Mouse (Mus musculus) 3T3-L1 (cell line): ENCODE results near the gene Nvl.

ENCODE experiments used
- DNase-seq: peaks from one replicate; pipeline ENCODE4 v3.0.0-alpha.2; 2015; ENCODE audit warnings: low read depth, low spot score

The Nvl gene

GRCm38 (mm10) chr1:181069671-181070070, 74.3 kb downstream of the Nvl start:
- no peak for DNase-seq

- no peak for DNase-seq
These were observed 75.7 kb downstream of the Nvl start for GRCm38 (mm10) chr1:181068344-181068743.

GRCm38 (mm10) chr1:181064648-181065047, 79.4 kb downstream of the Nvl start:
- no peak for DNase-seq

- no peak for DNase-seq
These were observed 80.0 kb downstream of the Nvl start for GRCm38 (mm10) chr1:181063991-181064390.

GRCm38 (mm10) chr1:181061784-181062485, 82.1 kb downstream of the Nvl start:
- peak; percentile 17 for DNase-seq

GRCm38 (mm10) chr1:181052898-181053297, 91.1 kb downstream of the Nvl start:
- no peak for DNase-seq

GRCm38 (mm10) chr1:181050937-181051336, 93.1 kb downstream of the Nvl start, which contains the start of gene 9130409I23Rik:
TSS of gene 9130409I23Rik (plus strand) at chr1:181051237.
- no peak for DNase-seq

- DNase-seq = peak; percentile 20
These were observed 94.6 kb downstream of the Nvl start for GRCm38 (mm10) chr1:181049328-181049842.

- no peak for DNase-seq
These were observed 96.5 kb downstream of the Nvl start for GRCm38 (mm10) chr1:181047520-181047919.

- peak; percentile 72 for DNase-seq
These were observed 104.4 kb downstream of the Nvl start for GRCm38 (mm10) chr1:181039652-181040051.

- DNase-seq = no peak
These were observed 106.4 kb downstream of the Nvl start for GRCm38 (mm10) chr1:181037623-181038022.
